Mouse (Mus musculus): ENCODE results near the gene St8sia6.

DNA sequence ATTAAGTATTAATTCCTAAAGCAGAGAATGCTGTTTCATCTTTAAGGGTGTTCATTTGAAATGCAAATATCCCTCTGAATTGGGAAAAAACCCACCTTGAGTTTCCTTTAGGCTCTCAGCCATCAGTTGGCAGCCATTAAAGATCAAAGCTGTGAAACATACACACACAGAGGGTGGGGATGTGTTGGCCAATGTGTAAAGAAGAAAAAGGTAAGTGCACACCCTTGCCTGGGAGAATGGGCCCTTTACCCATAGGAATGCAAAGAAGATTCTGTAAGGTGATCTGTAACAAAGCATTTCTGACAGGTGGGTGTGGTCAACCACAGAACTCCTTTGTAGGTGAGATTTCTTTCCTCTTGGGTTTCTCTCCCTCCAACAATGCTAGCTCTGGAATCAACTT, 96.3 kb downstream of the St8sia6 start:
- TF ChIP-seq CTCF (IDR thresholded peaks at IDR 0.05; ENCODE audit: low read depth, low read length) (no peak), POLR2A (IDR thresholded peaks at IDR 0.05; ENCODE audit: insufficient read depth, low read length) (no peak)
